Comparison of ENCODE assay signal across 23 mouse cellular contexts in genomic region chr3:105501071-105501470, GRCm38 (mm10).
"Had no signal": no experiment of that assay in that cellular context is flagged by ENCODE, and none has a peak within 500 bp of the region (broad histone marks: within the 10 kb centered on the region; RNA-seq: fewer than 3 reads in every experiment).

No protein-coding gene starts in this region.

- H3K27me3 ChIP-seq: heart, embryonic 13.5 days; heart, embryonic 15.5 days; hindbrain, embryonic 15.5 days; kidney, embryonic 15.5 days; limb, embryonic 13.5 days; limb, embryonic 15.5 days; liver, embryonic 12.5 days had no signal

- DNase-seq: forebrain, postnatal 0 days; gastrocnemius, postnatal 14 days; gastrocnemius, postnatal 36 days; heart, adult 11 months; heart, adult 2 months; heart, postnatal 14 days; heart, postnatal 36 days; kidney, adult 11 months; layer of hippocampus, adult 9-11 months; layer of hippocampus, postnatal 36 days; left cerebral cortex, postnatal 4 days had no signal

- H3K4me1 ChIP-seq: limb, embryonic 13.5 days; limb, embryonic 15.5 days; liver, embryonic 12.5 days had no signal

- H3K9me3 ChIP-seq: heart, embryonic 13.5 days; heart, embryonic 15.5 days; hindbrain, embryonic 13.5 days; hindbrain, embryonic 15.5 days; kidney, embryonic 15.5 days; limb, embryonic 13.5 days; limb, embryonic 15.5 days; liver, embryonic 12.5 days had no signal

- ATAC-seq: forebrain, postnatal 0 days; hindbrain, postnatal 0 days; intestine, embryonic 16.5 days; liver, embryonic 12.5 days had no signal

- H3K4me3 ChIP-seq: heart, adult 2 months; heart, embryonic 13.5 days; heart, embryonic 15.5 days; hindbrain, embryonic 13.5 days; hindbrain, embryonic 15.5 days; kidney, embryonic 15.5 days; limb, embryonic 13.5 days; limb, embryonic 15.5 days; liver, embryonic 12.5 days had no signal

- H3K36me3 ChIP-seq: heart, embryonic 13.5 days; heart, embryonic 15.5 days; hindbrain, embryonic 13.5 days; hindbrain, embryonic 15.5 days; kidney, embryonic 15.5 days; limb, embryonic 13.5 days; limb, embryonic 15.5 days; liver, embryonic 12.5 days had no signal

- H3K4me2 ChIP-seq: heart, embryonic 11.5 days; heart, embryonic 13.5 days; heart, embryonic 15.5 days; hindbrain, embryonic 13.5 days; hindbrain, embryonic 15.5 days; kidney, embryonic 15.5 days; limb, embryonic 13.5 days; limb, embryonic 15.5 days; liver, embryonic 12.5 days had no signal

- H3K9ac ChIP-seq: forebrain, postnatal 0 days; heart, embryonic 13.5 days; heart, embryonic 15.5 days; hindbrain, embryonic 13.5 days; hindbrain, embryonic 15.5 days; kidney, embryonic 15.5 days; limb, embryonic 13.5 days; limb, embryonic 15.5 days; liver, embryonic 12.5 days; liver, embryonic 14.5 days had no signal

- H3K27ac ChIP-seq: heart, adult 2 months; heart, embryonic 13.5 days; heart, embryonic 15.5 days; hindbrain, embryonic 13.5 days; hindbrain, embryonic 15.5 days; hindbrain, postnatal 0 days; limb, embryonic 13.5 days; limb, embryonic 15.5 days; liver, embryonic 12.5 days; liver, embryonic 14.5 days had no signal
